Mouse (Mus musculus) G1E (cell line): ENCODE measurements around the gene Cox8c.

ENCODE experiments used
- CTCF ChIP-seq: IDR thresholded peaks from 2 replicates; pipeline ENCODE4 v1.5.1; 2012; ENCODE audit warnings: low read depth, low read length, inconsistent platforms, mixed read lengths
- POLR2AphosphoS5 ChIP-seq: IDR thresholded peaks from 2 replicates; pipeline ENCODE4 v1.6.1; 2012; ENCODE audit warnings: low read depth, low read length, inconsistent platforms; ENCODE audit not compliant: insufficient replicate concordance

DNA sequence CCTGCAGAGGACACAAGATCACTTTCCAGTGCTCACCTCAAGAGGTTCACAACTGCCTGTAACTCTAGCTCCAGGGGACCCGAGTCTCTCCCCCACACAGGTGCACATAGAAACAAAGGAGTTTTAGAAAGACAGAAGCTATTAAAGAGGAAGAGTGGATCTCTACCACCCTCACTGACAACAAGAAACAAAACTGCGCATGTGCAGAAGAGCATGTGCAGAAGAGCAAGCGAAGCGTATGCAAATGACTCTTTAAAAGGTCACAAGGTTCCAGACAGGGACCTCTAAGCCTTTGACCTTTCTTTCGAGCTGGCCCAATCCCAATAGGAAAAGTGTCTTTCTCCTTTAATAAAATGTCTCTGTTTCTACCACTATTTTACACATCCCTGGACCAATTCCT is 10.5 kb upstream of the Cox8c start:
- TF ChIP-seq CTCF (no peak), POLR2AphosphoS5 (no peak)
